Mouse (Mus musculus) left cerebral cortex, postnatal 14 days (tissue): Measurements from ENCODE around the gene Gm11634. TPM values are rescaled to one million over a fixed set of nuclear protein-coding genes. Genes with fewer than 3 reads are reported as not detected.
"Not testable (repeated sequence)": the region's sequence is repeated elsewhere in the genome, so short reads cannot be mapped to it uniquely, and the experiment has no call there.

Experiments
- DNase-seq, 2 experiments: peaks; one replicate each; pipeline ENCODE4 v3.0.0; 2021 to 2022; ENCODE audit warnings: low spot score in 2 of 2, mixed read lengths in 1 of 2
- intact Hi-C: fragments of 180-260 bp; cut with DNase I; formaldehyde crosslinking; loops from one replicate; pipeline ENCODE4 v1.15.1; 2025
- long read RNA-seq, 2 experiments: library from polyadenylated mRNA; stranded (forward); transcript quantifications; one replicate each; pipeline ENCODE4 v2.0.0; 2021
- total RNA-seq, 2 experiments: library from RNA; stranded (reverse); gene quantifications; 2 replicates each; pipeline ENCODE4 v1.2.3; 2021

Gm11634 gene
- total RNA-seq, result not detected
- long read RNA-seq, experiment 1, result 0 reads
- long read RNA-seq, experiment 2, result 0 reads

- intact Hi-C loops, result no loop called here
- no peak for DNase-seq
Measured at GRCm38 (mm10) chr11:101599156-101599555, at the start of gene Gm11634. Gm11634 (minus strand) TSS chr11:101599256.

- intact Hi-C loops, result not testable (repeated sequence)
Measured at GRCm38 (mm10) chr11:101647093-101647492, 48.0 kb upstream of the Gm11634 start.

GRCm38 (mm10) chr11:101646283-101646794 lies 47.3 kb upstream of the Gm11634 start:
- DNase-seq, intact Hi-C loops: not testable (repeated sequence)

More at GRCm38 (mm10) chr11:101647093-101647492, 48.0 kb upstream of the Gm11634 start:
- not testable (repeated sequence) for DNase-seq

GRCm38 (mm10) chr11:101645411-101646282 lies 46.6 kb upstream of the Gm11634 start:
- peak; percentile 63 to 65 for DNase-seq
- intact Hi-C loops, result not testable (repeated sequence)

GRCm38 (mm10) chr11:101645043-101645410 lies 46.0 kb upstream of the Gm11634 start:
- DNase-seq, intact Hi-C loops: not testable (repeated sequence)

- intact Hi-C loops, result no loop called here
- no peak for DNase-seq
Measured at GRCm38 (mm10) chr11:101644591-101644990, 45.5 kb upstream of the Gm11634 start.

- no peak for DNase-seq
- intact Hi-C loops, result no loop called here
Measured at GRCm38 (mm10) chr11:101642931-101643330, 43.9 kb upstream of the Gm11634 start.

GRCm38 (mm10) chr11:101641710-101642642 lies 42.9 kb upstream of the Gm11634 start:
- DNase-seq, result peak; percentile 21 to 57
- intact Hi-C loops, result not testable (repeated sequence)

- intact Hi-C loops, result not testable (repeated sequence)
- peak; percentile 76 to 83 for DNase-seq
Measured at GRCm38 (mm10) chr11:101640857-101641709, 42.0 kb upstream of the Gm11634 start.

- DNase-seq, result no peak
Measured at GRCm38 (mm10) chr11:101639761-101640160, 40.7 kb upstream of the Gm11634 start.

GRCm38 (mm10) chr11:101635660-101636059 lies 36.6 kb upstream of the Gm11634 start:
- intact Hi-C loops, result no loop called here
- no peak for DNase-seq

More at GRCm38 (mm10) chr11:101639761-101640160, 40.7 kb upstream of the Gm11634 start:
- intact Hi-C loops, result no loop called here

GRCm38 (mm10) chr11:101628733-101629417 lies 29.8 kb upstream of the Gm11634 start:
- DNase-seq, intact Hi-C loops: not testable (repeated sequence)

- DNase-seq, result peak; percentile 83 to 85
- intact Hi-C loops, result no loop called here
Measured at GRCm38 (mm10) chr11:101627857-101628559, 29.0 kb upstream of the Gm11634 start.

GRCm38 (mm10) chr11:101626995-101627856 lies 28.2 kb upstream of the Gm11634 start, which contains the start of gene Rdm1:
Rdm1 (plus strand) TSS chr11:101627195.
- DNase-seq, result peak; percentile 77 to 78
- intact Hi-C loops, result no loop called here

- intact Hi-C loops, result no loop called here
- no peak for DNase-seq
Measured at GRCm38 (mm10) chr11:101626649-101626994, 27.6 kb upstream of the Gm11634 start.

GRCm38 (mm10) chr11:101620022-101620655 lies 21.1 kb upstream of the Gm11634 start:
- DNase-seq, intact Hi-C loops: not testable (repeated sequence)
